In the genomic region with DNA sequence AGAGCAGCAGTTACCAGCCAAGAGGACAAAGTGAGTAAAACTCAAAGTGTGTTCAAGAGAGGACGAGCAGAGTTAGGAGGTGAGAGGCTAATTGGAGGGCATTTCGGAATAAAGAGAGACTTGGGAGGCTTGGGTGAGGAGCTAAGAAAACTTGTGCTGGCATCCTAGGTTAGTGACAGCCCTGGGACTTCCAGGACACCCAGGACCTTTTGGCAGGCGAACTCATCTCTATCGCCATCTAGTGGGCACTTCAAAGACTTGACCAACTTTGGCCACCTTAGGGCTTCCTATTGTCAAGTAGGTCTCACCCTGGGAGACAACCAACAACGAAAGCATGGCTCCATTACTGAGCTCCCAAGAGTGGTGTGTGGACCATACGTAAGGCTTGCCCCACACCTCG, we compare ENCODE assay signal across 8 mouse cellular contexts. TPM values are rescaled to one million over a fixed set of nuclear protein-coding genes. Genes with fewer than 3 reads are reported as not detected.
DNase-seq lines count a peak whose midpoint lies in the region; ATAC-seq and TF ChIP-seq lines count a peak whose summit lies in the region.
"Had no signal": no experiment of that assay in that cellular context is flagged by ENCODE, and none has a peak within 500 bp of the region (broad histone marks: within the 10 kb centered on the region; RNA-seq: fewer than 3 reads in every experiment).

No protein-coding gene starts in this region.

- no peaks in the 10 kb centered on the region for H3K9me3 ChIP-seq in G1E (replicated peaks)
- no peaks in the 10 kb centered on the region for H3K9me3 ChIP-seq in limb, embryonic 14.5 days (ENCODE audit: control insufficient read depth, low read length)

- intact Hi-C loops in left cerebral cortex, postnatal 4 days (cut with DNase I), result no loop called here
- intact Hi-C loops in left cerebral cortex, postnatal 10 days (cut with DNase I), result no loop called here

- no peaks in the 10 kb centered on the region for H3K36me3 ChIP-seq in G1E (replicated peaks)
- H3K36me3 ChIP-seq in limb, embryonic 14.5 days (ENCODE audit: control insufficient read depth, insufficient read depth, low read length), result no peaks in the 10 kb centered on the region

- peak; percentile 41 for DNase-seq in left cerebral cortex, postnatal 4 days
- no peak for DNase-seq in left cerebral cortex, postnatal 10 days (ENCODE audit: extremely low spot score in 1 of 2, low spot score in 2 of 2)
- peak; percentile 53 for DNase-seq in G1E (ENCODE audit: low spot score)
- DNase-seq in limb, embryonic 14.5 days (ENCODE audit: low spot score), result peak; percentile 59
- peak; percentile 50 for DNase-seq in skeletal muscle tissue, adult 2 months (ENCODE audit: low read depth, low spot score)

- no peak overlapping the region for H3K9ac ChIP-seq in limb, embryonic 14.5 days (ENCODE audit: low read depth, low read length, severe bottlenecking)

- TF ChIP-seq POLR2A in bone marrow, adult 2 months (IDR thresholded peaks at IDR 0.05; ENCODE audit: borderline replicate concordance, control insufficient read depth, low read depth, low read length), result no peak
- TF ChIP-seq POLR2A in limb, embryonic 14.5 days (IDR thresholded peaks at IDR 0.05; ENCODE audit: borderline replicate concordance, extremely low read depth, insufficient read depth, insufficient read length), result no peak

- no peak overlapping the region for H3K27ac ChIP-seq in bone marrow, adult 2 months (ENCODE audit: control insufficient read depth, insufficient read depth, low read depth, low read length, poor library complexity)
- no peak overlapping the region for H3K27ac ChIP-seq in limb, embryonic 14.5 days (replicated peaks; ENCODE audit: low read depth, low read length)

- H3K4me3 ChIP-seq in G1E (ENCODE audit: low read depth, low read length), result no peak overlapping the region
- H3K4me3 ChIP-seq in bone marrow, adult 2 months (replicated peaks; ENCODE audit: control insufficient read depth, low read depth, low read length), result no peak overlapping the region
- no peak overlapping the region for H3K4me3 ChIP-seq in limb, embryonic 14.5 days (replicated peaks; ENCODE audit: low read length)

- no peak overlapping the region for H3K4me2 ChIP-seq in limb, embryonic 14.5 days (replicated peaks; ENCODE audit: low read depth, low read length, severe bottlenecking)

- peaks cover 31% of the 10 kb centered on the region for H3K27me3 ChIP-seq in G1E (ENCODE audit: insufficient read depth, low read length)
- H3K27me3 ChIP-seq in limb, embryonic 14.5 days (ENCODE audit: control insufficient read depth, insufficient read depth, low read length), result no peaks in the 10 kb centered on the region; the same call in 1 of the 2 replicates

- ATAC-seq in G1E (ENCODE audit: extremely low read depth, insufficient number of reproducible peaks, low FRiP score, poor library complexity, severe bottlenecking), result 0 out of 2 replicates have a peak, but pooled peaks have one; percentile 35
- peak; percentile 58 for ATAC-seq in erythroblast, adult 5-6 weeks (replicated peaks; ENCODE audit: low FRiP score, poor library complexity, severe bottlenecking)
- ATAC-seq in limb, embryonic 14.5 days (ENCODE audit: low FRiP score, low read depth), result no peak

- peak; percentile 42 for TF ChIP-seq CTCF in G1E (IDR thresholded peaks at IDR 0.05; ENCODE audit: low read depth, low read length)
- TF ChIP-seq CTCF in bone marrow, adult 2 months (IDR thresholded peaks at IDR 0.05; ENCODE audit: control insufficient read depth, insufficient read depth, low read length), result peak; percentile 77

- peaks cover 7% of the 10 kb centered on the region for H3K4me1 ChIP-seq in G1E (ENCODE audit: insufficient read depth, low read depth, low read length)
- H3K4me1 ChIP-seq in bone marrow, adult 2 months (ENCODE audit: control insufficient read depth, insufficient read depth, low read length), result peaks cover 11% of the 10 kb centered on the region; the same call in 1 of the 2 replicates
- no peaks in the 10 kb centered on the region for H3K4me1 ChIP-seq in limb, embryonic 14.5 days (ENCODE audit: control insufficient read depth, insufficient read depth, low read length)

- WGBS in bone marrow, adult 2 months, result 30% methylated on average over 7 of the region's 7 CpGs
- 26% methylated on average over 7 of the region's 7 CpGs for whole genome bisulfite sequencing in limb, embryonic 14.5 days

RNA-seq across cellular contexts. Expression of gene Vipr1, which starts 28.8 kb away (rescaled TPM):
- 1 to 10 TPM; 3.1 to 5.5 TPM for total RNA-seq in left cerebral cortex, postnatal 4 days (2021)
- 10 to 100 TPM; 11.8 TPM for total RNA-seq in left cerebral cortex, postnatal 10 days (2021)
- not detected in 2 replicates for total RNA-seq in G1E (2014; fragmentation: Nextera tagmentation)
- total RNA-seq in G1E (2017), result under 0.01 and 0.52 TPM in 2 replicates
- polyA plus RNA-seq in G1E (2012), result not detected in 2 replicates
- 0.72 TPM in 1 of 2 replicates, not detected in the other for polyA plus RNA-seq in bone marrow, adult 2 months (2011; ENCODE audit: insufficient read depth, insufficient read length, low replicate concordance, missing spikeins)
- total RNA-seq in erythroblast, adult 5-6 weeks (2015; ENCODE audit: low replicate concordance), result 0.21 TPM in 1 of 2 replicates, not detected in the other
- 0.14 and 0.43 TPM in 2 replicates for total RNA-seq in erythroblast, adult 5-6 weeks (2017; ENCODE audit: low replicate concordance)
- polyA plus RNA-seq in limb, embryonic 14.5 days (2012; rRNA removed), result 0.42 and 0.47 TPM in 2 replicates
- 0.45 and 0.48 TPM in 2 replicates for polyA plus RNA-seq in limb, embryonic 14.5 days (2014; fragmentation: Nextera tagmentation; extraction: Ambion mirVana)

RNA-seq across cellular contexts. Expression of gene Lyzl4, which starts 29.4 kb away (rescaled TPM):
- total RNA-seq in left cerebral cortex, postnatal 4 days (2021), result under 1 TPM; 0.42 to 0.98 TPM
- under 1 TPM; 0.87 to 0.97 TPM for total RNA-seq in left cerebral cortex, postnatal 10 days (2021)
- total RNA-seq in G1E (2014; fragmentation: Nextera tagmentation), result not detected in 2 replicates
- not detected in 2 replicates for total RNA-seq in G1E (2017)
- not detected in 2 replicates for polyA plus RNA-seq in G1E (2012)
- not detected in 2 replicates for polyA plus RNA-seq in bone marrow, adult 2 months (2011; ENCODE audit: insufficient read depth, insufficient read length, low replicate concordance, missing spikeins)
- total RNA-seq in erythroblast, adult 5-6 weeks (2015; ENCODE audit: low replicate concordance), result not detected in 2 replicates
- not detected in 2 replicates for total RNA-seq in erythroblast, adult 5-6 weeks (2017; ENCODE audit: low replicate concordance)
- polyA plus RNA-seq in limb, embryonic 14.5 days (2012; rRNA removed), result 0.17 and 0.21 TPM in 2 replicates
- 0.33 TPM in 1 of 2 replicates, not detected in the other for polyA plus RNA-seq in limb, embryonic 14.5 days (2014; fragmentation: Nextera tagmentation; extraction: Ambion mirVana)
- polyA plus RNA-seq: heart, embryonic 14.5 days had no signal

RNA-seq across cellular contexts. Expression of gene Sec22c, which starts 34.0 kb away (rescaled TPM):
- 10 to 100 TPM; 38.7 to 40.7 TPM for total RNA-seq in left cerebral cortex, postnatal 4 days (2021)
- total RNA-seq in left cerebral cortex, postnatal 10 days (2021), result 10 to 100 TPM; 32.5 to 33.0 TPM
- 4.1 and 4.7 TPM in 2 replicates for total RNA-seq in G1E (2014; fragmentation: Nextera tagmentation)
- total RNA-seq in G1E (2017), result 3.0 and 3.6 TPM in 2 replicates
- 3.3 and 4.8 TPM in 2 replicates for polyA plus RNA-seq in G1E (2012)
- polyA plus RNA-seq in bone marrow, adult 2 months (2011; ENCODE audit: insufficient read depth, insufficient read length, low replicate concordance, missing spikeins), result 4.5 and 8.3 TPM in 2 replicates
- 4.2 and 6.5 TPM in 2 replicates for total RNA-seq in erythroblast, adult 5-6 weeks (2015; ENCODE audit: low replicate concordance)
- 3.2 and 6.6 TPM in 2 replicates for total RNA-seq in erythroblast, adult 5-6 weeks (2017; ENCODE audit: low replicate concordance)
- 10.8 and 13.2 TPM in 2 replicates for polyA plus RNA-seq in limb, embryonic 14.5 days (2012; rRNA removed)
- polyA plus RNA-seq in limb, embryonic 14.5 days (2014; fragmentation: Nextera tagmentation; extraction: Ambion mirVana), result 11.4 and 12.6 TPM in 2 replicates

RNA-seq across cellular contexts. Expression of gene Ss18l2, which starts 38.8 kb away (rescaled TPM):
- 10 to 100 TPM; 60.1 to 60.6 TPM for total RNA-seq in left cerebral cortex, postnatal 4 days (2021)
- 10 to 100 TPM; 76.4 to 94.9 TPM for total RNA-seq in left cerebral cortex, postnatal 10 days (2021)
- total RNA-seq in G1E (2014; fragmentation: Nextera tagmentation) (12.9 and 19.0 TPM in 2 replicates), G1E (2017) (39.7 and 52.8 TPM in 2 replicates)
- polyA plus RNA-seq in G1E (2012), result 7.1 and 9.7 TPM in 2 replicates
- 39.6 and 72.1 TPM in 2 replicates for polyA plus RNA-seq in bone marrow, adult 2 months (2011; ENCODE audit: insufficient read depth, insufficient read length, low replicate concordance, missing spikeins)
- total RNA-seq in erythroblast, adult 5-6 weeks (2015; ENCODE audit: low replicate concordance), result 5.4 and 28.4 TPM in 2 replicates
- total RNA-seq in erythroblast, adult 5-6 weeks (2017; ENCODE audit: low replicate concordance), result 5.5 and 10.0 TPM in 2 replicates
- 50.6 and 73.7 TPM in 2 replicates for polyA plus RNA-seq in limb, embryonic 14.5 days (2012; rRNA removed)
- polyA plus RNA-seq in limb, embryonic 14.5 days (2014; fragmentation: Nextera tagmentation; extraction: Ambion mirVana), result 128 and 143 TPM in 2 replicates

RNA-seq across cellular contexts. Expression of gene Nktr, which starts 47.7 kb away (rescaled TPM):
- 100 to 1,000 TPM; 145 to 152 TPM for total RNA-seq in left cerebral cortex, postnatal 4 days (2021)
- total RNA-seq in left cerebral cortex, postnatal 10 days (2021), result 100 to 1,000 TPM; 112 to 119 TPM
- total RNA-seq in G1E (2014; fragmentation: Nextera tagmentation) (267 and 339 TPM in 2 replicates), G1E (2017) (109 and 135 TPM in 2 replicates)
- polyA plus RNA-seq in G1E (2012), result 22.6 and 33.2 TPM in 2 replicates
- 41.4 and 50.9 TPM in 2 replicates for polyA plus RNA-seq in bone marrow, adult 2 months (2011; ENCODE audit: insufficient read depth, insufficient read length, low replicate concordance, missing spikeins)
- total RNA-seq in erythroblast, adult 5-6 weeks (2015; ENCODE audit: low replicate concordance), result 42.6 and 59.0 TPM in 2 replicates
- 81.6 and 92.8 TPM in 2 replicates for total RNA-seq in erythroblast, adult 5-6 weeks (2017; ENCODE audit: low replicate concordance)
- polyA plus RNA-seq in limb, embryonic 14.5 days (2012; rRNA removed), result 188 and 216 TPM in 2 replicates
- 73.5 and 81.4 TPM in 2 replicates for polyA plus RNA-seq in limb, embryonic 14.5 days (2014; fragmentation: Nextera tagmentation; extraction: Ambion mirVana)

Comparison
In these comparisons a context has a peak if more than half of its experiments do, and no peak if none do; other contexts are left out.
1. DNase-seq: peak in left cerebral cortex, postnatal 4 days (single experiment), G1E (single experiment), limb, embryonic 14.5 days (single experiment) and skeletal muscle tissue, adult 2 months (single experiment); none in left cerebral cortex, postnatal 10 days (0 of 2).
2. RNA of gene Sec22c, which starts 34.0 kb away (total RNA-seq): 38.7 to 40.7 TPM in left cerebral cortex, postnatal 4 days and 32.5 to 33.0 TPM in left cerebral cortex, postnatal 10 days; 3.2 to 6.6 TPM in erythroblast, adult 5-6 weeks and 3.0 to 4.7 TPM in G1E; every median in the first group is over 4 times any median in the second.